Mouse (Mus musculus): ENCODE data around the gene Eif4g3.

Gene Eif4g3

DNA sequence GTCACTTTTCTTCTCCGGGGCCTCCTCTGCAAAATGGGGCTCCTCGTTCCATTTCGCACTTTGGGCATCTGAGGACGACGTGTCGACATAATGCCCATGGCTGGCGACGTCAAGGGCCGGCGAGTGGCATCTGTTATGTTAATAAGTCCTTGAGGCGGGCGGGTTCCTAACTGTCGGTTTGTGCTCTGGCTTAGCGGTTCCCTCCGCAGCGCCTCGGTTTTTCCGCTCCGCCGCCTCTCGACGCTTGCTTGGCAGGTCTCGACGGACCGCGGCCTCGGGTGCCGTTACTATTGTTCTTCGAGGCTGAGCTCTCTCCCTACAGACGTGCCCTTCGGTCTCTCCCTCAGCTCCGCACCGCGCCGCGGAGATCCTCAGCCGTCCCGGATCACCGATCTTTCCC is at the start of gene Eif4g3:
Eif4g3 (plus strand) TSS at position 133 of the 400 bp plus-strand sequence.
- WGBS, result 2% methylated on average over 39 of the region's 39 CpGs

DNA sequence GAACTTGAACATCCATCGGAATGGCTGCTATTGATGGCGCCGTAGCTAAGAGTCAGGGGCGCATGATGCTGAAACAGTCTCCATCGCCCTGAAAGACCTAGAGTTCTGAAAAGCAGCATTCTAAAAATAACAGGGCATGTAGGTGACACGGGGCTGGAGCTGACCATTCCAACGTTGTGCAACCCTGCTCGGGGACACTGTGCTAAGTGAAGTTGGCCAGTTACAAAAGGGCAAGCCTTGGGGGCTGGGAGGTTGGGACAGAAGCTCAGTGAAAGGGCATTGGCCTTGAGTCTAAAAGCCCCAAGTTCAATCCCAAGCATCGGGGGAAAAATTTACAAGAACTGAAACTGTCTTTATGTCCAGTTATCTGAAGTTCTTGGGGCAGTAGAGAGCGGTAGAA is 49.3 kb upstream of the Eif4g3 start:
- 83% methylated on average over 10 of the region's 10 CpGs for WGBS

DNA sequence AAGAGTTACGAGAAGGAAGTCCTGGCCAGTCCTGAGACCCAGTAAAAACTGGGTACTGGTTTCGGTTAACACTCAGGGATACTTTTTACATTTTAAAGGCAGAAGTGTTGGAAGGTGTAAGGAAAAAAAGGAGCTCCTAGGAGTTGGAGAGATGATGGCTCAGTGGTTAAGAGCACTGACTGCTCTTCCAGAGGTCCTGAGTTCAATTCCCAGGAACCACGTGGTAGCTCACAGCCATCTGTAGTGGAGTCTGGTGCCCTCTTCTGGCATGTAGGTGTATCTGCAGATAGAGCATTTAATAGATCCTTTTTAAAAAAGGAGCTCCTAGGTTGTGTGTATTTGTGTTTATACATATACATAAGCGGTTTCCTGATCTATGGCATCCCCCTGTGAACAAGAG is 47.4 kb upstream of the Eif4g3 start:
- 75% methylated on average over 4 of the region's 4 CpGs for WGBS

DNA sequence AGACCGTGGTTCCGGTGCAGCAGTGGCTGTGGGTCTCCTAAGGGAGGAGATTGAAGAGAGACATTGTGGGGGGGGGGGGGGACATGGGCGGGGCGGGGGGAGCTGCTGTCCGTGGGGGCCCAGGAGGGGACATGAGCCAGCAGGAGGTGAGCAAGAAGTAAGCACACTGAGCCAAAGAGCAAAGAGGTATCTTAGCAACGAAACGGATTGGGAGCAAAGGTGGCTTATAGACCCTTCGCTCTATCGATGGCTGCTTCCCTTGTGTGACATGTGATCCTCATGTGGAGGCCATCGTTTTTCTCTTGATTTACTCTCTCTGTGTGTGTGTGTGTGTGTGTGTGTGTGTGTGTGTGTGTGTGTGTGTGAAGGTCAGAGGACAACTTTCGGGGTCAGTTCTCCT is 46.4 kb upstream of the Eif4g3 start:
- 86% methylated on average over 8 of the region's 11 CpGs for WGBS

DNA sequence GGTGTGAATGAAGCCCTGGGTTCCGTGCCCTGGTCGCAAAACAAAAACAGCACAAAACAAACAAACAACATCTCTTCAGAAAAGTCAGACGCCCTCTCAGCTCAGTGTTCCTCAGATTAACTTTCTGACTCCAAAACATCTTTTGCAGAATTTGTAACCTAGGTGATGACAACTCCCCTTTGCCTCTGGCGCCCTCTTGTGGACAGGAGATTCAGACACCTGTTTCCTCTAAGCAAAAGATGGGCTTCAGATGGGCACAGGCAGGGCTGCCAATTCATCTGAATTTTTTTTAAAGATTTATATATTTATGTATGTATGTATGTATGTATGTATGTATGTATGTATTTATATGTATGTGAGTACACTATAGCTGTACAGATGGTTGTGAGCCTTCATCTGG is 40.0 kb upstream of the Eif4g3 start:
- 32% methylated on average over 4 of the region's 4 CpGs for WGBS

DNA sequence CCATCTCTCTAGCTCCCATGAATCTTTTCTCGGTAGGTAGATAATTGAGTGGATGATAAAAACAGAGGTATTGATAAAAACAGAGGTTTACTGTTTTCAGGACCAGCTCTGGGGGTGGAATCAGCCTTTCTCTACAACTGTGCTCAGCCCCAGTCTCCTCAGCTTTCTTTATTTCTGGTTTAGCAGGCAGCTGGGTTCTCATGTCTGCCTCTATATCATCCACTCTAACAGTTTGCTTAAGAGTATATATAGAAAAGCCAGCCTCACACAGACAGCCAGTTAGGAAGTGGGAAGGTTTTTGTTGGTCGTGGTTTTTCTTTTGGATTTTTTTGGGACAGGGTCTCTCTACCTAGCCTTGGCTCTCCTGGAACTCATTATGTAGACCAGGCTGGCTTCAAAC is 38.6 kb upstream of the Eif4g3 start:
- 44% methylated on average over 2 of the region's 2 CpGs for WGBS

DNA sequence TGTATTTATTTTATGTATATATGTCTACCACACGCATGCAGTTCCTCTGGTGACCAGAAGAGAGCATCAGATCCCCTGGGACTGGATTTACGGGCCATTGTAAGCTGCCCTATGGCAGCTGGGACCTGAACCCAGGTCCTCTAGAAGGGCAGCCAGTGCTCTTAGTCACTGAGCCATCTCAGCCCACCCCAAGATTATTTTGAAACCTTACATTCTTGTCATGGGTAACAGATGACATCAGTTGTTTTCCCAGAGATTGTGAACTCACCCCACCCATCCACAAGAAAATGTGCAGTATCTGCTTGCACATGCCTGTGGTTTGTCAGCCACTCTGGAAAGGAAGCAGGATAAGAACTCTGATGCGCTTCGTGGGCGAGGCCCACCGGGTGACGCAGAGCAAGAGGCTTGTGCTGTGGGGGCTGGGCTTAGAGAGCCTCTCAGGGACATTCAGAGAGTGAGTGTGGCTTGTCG is 37.9 kb upstream of the Eif4g3 start:
- 57% methylated on average over 8 of the region's 8 CpGs for WGBS

DNA sequence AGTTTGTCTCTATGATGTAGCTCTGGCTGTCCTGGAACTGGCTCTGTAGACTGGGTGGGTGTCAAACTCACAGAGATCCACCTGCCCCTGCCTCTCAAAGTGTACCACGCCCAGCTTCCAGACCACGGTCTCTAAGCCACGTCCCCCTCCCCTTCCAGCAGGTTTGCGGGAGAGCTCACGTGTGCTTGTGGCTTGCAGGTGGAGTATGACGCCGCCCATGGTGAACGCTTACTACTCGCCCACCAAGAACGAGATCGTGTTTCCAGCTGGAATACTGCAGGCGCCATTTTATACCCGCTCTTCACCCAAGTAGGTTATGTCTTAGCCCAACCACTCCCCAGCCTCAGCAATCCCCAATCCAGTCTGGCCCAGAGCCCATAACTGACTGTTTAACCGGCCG is 36.6 kb upstream of the Eif4g3 start:
- WGBS, result 92% methylated on average over 15 of the region's 15 CpGs

DNA sequence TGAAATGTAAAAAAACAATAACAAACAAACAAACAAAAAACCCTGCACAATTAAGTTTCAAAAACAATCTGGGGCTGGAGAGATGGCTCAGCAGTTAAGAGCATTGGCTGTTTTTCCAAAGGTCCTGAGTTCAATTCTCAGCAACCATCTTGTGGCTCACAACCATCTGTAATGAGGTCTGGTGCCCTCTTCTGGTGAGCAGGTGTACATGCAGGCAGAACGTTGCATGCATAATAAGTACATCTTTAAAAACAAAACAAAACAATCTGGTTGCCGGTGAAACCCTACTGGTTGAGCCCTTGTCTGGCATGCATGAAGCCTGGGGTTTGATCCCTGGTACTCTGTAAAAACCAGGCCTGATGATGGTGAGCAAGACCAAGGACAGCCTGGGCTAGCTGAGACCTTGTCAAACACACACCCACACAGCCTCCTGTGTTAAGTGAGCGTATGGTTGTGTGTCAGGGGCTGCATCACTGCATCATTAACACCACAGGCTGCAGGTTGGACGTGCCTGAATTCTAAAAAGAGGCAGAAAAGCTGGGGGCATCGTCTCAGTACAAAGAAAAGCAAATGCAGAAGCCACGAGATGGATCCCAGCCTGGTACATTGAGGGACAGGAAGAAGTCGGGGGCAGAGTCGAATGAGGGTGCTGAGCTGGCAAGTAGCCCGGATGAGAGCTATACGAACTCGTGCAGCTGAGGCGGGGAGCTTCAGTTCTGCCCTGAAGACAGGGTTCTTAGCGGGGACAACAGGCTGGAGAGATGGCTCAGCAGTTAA is 32.7 kb upstream of the Eif4g3 start:
- WGBS, result 37% methylated on average over 13 of the region's 13 CpGs

DNA sequence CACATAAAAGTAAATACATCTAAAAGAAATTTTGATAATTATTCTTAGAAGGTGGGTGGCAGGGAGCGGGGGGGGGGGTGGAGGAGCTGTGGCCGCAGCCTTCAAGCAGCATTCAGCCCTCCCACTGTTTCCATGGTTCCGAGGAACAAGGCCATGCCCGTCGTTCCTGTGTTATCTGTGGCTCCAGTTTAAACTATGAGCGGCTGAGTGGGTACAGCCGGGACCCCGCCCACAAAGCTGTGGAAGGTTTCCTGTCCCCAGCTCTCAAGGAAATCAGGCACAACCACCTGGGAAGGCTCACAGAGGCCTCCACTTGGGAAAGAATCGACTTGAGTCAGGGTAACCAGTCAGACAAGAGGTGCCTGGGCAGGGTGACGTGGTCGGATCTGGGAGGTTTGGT is 32.1 kb upstream of the Eif4g3 start:
- 46% methylated on average over 11 of the region's 11 CpGs for WGBS

DNA sequence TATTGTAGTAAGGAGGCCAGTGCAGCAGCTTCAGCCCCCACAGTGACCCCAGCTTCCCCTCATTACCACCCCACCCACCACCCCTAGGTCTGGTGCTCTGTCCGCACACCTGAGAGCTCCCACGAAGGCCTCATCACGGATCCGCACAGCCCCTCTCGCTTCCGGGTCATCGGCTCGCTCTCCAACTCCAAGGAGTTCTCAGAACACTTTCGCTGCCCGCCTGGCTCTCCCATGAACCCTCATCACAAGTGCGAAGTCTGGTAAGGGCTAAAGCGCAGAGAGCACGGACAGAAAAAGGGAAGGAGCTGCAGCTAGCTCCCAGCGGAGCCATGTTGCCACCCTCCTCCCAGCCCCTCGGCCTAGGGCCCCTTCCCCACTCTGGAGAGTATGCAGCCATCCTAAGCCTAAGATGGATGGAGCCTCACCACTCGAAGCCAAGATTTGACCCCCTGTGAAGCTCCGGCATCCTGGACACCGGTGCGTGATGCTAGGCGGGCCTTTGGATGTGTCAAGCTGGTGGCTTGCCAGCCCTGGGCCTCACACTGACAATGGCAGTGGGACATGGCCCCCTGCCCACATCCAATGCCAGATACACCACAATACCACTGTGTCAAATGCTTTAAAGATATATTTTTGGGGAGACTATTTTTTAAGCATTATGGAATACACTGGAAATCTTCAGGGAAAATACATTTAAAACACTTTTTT is 30.0 kb upstream of the Eif4g3 start:
- 80% methylated on average over 20 of the region's 20 CpGs for WGBS

DNA sequence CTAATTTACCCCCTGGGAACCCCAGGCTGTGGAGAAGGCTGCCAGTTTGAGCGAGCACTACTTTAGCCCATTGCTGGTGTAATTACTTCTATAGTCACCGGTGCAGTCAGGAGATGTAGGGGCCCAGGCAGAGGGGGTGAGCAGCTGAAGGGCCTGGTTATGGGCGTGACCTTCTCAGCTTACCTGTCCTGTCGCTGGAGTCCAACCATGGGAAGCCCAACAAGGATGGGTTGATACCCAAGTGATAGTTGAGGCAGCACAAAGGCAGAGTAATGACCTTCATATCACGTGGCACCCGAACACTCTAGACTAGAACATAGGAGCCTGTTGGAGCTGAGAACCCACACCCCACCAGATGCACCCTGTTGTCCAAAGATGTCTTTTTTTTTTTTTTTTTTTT is 29.4 kb upstream of the Eif4g3 start:
- WGBS, result 72% methylated on average over 6 of the region's 6 CpGs

DNA sequence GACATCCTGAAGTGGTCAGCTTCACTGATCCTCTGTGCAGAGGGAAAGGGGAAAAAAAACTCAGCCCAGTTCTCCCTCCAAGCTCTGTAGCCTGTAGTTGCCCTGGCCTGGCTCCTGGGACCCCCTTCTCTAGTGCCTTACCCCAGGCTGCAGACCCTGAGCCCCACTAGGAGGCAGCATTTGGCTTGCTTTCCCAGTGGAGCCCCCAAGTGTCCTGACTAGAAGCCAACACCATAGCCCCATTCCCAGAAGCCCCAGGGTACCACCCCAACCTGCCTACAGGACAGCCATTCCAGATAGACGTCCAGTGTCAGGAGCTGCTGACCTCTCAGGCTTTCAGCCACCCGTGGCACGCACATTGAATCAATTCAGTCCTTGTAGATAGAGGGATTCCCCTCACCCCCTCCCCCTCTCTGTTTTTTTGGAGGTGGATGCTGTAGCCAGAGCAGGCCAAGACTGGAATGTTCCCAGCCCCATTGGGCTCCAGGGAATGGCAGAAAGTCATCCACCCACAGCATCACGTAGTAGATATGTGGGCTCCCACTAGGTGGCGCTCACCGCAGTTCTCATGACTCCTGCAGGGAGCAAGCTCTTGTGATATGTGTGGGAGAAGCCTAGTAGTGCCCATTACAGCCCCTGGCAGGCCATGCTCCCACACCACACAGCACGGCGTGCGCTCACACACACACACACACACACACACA is 28.8 kb upstream of the Eif4g3 start:
- WGBS, result 39% methylated on average over 9 of the region's 9 CpGs

DNA sequence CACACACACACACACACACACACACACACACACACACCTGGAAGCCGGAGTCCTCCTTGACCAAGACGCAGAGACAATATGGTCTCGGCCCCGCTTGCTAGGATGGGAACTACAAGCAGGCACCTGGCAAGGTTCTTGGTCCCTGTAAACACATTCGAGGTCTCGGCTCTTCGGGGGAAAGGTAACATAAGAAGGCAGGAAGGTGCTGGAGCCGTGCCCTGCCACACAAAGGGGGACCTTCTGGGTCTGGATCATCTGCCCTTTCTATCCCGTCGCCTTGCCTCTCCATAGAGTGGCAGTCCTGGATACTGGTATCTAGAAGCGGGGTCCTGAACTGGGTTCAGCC is 28.3 kb upstream of the Eif4g3 start:
- WGBS, result 93% methylated on average over 11 of the region's 11 CpGs

DNA sequence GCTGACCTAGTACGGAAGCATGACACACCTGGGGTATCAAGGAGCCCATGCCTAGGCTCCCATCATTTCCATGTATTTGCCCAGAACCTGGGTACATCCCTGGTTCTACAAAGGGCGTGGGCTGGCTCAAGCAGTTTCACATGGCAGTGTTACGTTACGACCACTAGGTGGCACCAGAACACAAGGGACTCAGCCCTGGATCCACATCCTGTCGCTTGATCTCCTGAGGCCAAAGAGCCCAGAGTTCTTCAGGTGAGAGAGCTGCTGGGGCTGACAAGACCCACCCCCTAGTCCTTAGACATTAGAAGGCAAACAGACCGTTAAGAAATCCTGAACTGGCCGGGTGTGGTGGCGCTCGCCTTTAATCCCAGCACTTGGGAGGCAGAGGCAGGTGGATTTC is 24.6 kb upstream of the Eif4g3 start:
- 13% methylated on average over 9 of the region's 9 CpGs for WGBS

DNA sequence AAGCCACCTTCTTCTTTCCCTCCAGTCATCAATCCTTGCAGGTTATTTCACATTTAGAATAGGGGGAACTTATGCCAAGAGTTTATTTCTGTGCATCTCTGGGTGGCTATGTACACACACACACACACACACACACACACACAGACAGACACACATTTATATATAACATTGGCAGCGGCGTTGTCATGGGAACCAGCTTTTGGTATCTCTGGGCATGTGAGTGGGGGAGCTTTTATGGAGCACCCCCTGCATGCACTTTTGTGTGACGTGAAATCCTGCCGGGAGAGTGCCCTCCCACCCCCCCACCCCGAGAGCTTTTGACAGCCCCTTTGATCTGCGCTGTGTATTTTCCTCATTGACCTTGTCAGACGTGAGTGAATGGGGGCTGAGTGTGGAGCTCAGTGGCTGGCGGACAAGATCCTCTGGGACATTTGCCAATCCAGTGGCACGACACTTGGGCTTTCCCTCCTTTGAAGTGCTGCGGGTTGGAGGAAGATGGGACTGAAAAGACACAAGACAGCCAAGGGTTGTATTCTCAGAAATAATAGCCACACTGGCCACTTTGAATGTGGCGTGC is 22.1 kb upstream of the Eif4g3 start:
- no CpG with 5 or more reads among the region's 11 CpGs for WGBS

DNA sequence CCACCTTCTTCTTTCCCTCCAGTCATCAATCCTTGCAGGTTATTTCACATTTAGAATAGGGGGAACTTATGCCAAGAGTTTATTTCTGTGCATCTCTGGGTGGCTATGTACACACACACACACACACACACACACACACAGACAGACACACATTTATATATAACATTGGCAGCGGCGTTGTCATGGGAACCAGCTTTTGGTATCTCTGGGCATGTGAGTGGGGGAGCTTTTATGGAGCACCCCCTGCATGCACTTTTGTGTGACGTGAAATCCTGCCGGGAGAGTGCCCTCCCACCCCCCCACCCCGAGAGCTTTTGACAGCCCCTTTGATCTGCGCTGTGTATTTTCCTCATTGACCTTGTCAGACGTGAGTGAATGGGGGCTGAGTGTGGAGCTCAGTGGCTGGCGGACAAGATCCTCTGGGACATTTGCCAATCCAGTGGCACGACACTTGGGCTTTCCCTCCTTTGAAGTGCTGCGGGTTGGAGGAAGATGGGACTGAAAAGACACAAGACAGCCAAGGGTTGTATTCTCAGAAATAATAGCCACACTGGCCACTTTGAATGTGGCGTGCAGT is 17.9 kb upstream of the Eif4g3 start:
- WGBS, result no CpG with 5 or more reads among the region's 11 CpGs

DNA sequence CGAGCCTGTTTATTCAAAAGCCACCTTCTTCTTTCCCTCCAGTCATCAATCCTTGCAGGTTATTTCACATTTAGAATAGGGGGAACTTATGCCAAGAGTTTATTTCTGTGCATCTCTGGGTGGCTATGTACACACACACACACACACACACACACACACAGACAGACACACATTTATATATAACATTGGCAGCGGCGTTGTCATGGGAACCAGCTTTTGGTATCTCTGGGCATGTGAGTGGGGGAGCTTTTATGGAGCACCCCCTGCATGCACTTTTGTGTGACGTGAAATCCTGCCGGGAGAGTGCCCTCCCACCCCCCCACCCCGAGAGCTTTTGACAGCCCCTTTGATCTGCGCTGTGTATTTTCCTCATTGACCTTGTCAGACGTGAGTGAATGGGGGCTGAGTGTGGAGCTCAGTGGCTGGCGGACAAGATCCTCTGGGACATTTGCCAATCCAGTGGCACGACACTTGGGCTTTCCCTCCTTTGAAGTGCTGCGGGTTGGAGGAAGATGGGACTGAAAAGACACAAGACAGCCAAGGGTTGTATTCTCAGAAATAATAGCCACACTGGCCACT is 13.7 kb upstream of the Eif4g3 start:
- no CpG with 5 or more reads among the region's 11 CpGs for WGBS

DNA sequence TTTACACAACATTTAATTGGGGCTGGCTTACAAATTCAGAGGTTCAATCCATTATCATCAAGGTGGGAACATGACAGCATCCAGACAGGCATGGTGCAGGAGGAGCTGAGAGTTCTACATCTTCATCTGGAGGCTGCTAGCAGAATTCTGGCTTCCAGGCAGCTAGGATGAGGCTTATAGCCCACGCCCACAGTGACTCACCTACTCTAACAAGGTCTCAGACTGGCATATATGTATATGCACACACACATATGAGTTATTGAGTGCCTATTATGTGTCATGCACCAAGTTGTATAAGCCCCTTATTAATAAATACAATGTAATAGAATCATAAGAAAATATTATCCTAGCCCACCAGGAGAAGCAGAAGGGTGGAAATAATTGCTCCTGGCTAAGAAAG is 10.0 kb upstream of the Eif4g3 start:
- 56% methylated on average over 1 of the region's 1 CpGs for WGBS

DNA sequence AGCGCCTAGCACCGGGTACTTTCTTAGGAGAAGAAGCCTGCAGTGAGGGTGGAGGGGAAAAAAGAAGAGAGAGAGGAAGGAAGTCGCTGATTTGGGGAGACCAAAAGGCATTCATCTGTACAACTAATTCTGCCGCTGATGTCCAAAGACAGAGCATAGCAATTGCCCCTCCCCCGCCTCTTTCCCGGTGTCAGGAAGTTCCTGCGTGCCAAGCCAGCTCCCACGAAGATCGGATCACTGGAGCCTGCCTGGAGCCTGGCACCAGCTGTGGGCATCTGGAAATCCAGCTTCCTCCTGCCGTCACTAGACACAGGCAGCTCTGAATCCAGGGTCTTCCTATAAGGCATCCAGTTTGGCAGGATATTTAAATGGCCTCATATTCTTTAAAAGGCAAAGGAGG is 8.6 kb upstream of the Eif4g3 start:
- WGBS, result 25% methylated on average over 10 of the region's 10 CpGs

DNA sequence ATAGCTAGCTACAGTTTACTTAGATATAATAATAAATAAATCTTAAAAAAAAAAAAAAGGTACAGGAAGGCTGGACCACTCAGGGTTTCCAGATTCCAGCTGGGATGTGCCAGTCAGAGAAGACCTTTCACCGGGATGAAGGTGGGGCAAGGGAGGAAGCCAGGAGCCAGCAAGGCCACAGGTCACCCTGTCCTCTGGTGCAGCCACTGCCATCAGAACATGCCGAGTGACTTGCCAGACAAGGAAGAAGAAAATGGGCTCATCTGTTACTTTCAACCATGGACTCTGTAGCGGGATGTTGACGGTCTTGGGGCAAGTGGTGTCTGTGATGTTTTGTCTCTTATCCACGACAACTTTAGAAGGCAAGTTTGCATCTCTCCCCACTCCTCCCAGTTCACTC is 8.1 kb upstream of the Eif4g3 start:
- WGBS, result 70% methylated on average over 5 of the region's 5 CpGs

DNA sequence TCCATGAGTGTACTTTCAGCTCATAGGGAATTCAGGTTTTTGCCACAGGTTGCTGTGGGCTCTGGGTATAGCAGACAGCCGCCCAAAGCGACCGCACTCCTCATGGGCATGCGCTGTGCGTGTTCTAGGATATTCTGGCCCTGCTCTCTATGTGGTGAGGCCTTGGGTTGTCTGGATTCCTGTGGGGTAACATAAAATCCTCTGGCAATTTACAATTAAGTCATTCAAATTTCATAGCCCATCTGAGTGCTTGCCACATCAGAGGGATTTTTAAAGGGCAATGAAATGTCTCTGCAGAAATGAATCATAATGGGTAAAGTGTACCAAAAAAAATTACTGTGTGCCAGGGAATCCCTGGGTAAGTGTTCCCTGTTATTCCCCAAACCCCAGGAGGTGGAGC is 3.4 kb upstream of the Eif4g3 start:
- WGBS, result 87% methylated on average over 5 of the region's 5 CpGs
